Mouse (Mus musculus): ENCODE measurements around the gene Ugt1a9.
A peak's percentile ranks its signal among the peaks of the same experiment; 100 is the strongest.

DNA sequence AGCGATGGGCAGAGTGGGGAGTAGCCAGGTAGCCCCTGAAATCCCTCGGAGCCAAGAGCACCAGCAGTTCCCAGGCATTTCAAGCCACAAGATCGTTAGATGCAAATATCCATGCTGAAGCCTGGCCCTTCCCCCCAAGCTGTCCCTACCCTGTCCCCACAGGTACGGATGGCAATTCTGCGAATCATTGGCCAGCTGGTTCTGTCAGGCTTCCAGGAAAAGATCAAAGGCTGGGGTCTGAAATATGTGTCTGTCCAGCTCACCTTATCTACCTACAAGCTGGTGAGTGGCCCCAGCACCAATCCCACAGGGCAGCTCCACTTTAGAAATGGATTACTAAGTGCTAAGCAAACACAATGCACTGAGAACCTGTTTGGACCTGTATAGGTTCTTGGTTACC, 166.7 kb downstream of the Ugt1a9 start:
- TF ChIP-seq CTCF (IDR thresholded peaks at IDR 0.05; ENCODE audit: low read depth, low read length): 0 out of 2 replicates have a peak, but pooled peaks have one; percentile 1
- no peak for TF ChIP-seq TAL1 (conservative IDR thresholded peaks at IDR 0.05; ENCODE audit: low read depth, low read length)
- no peak for TF ChIP-seq GATA1 (IDR thresholded peaks at IDR 0.05; ENCODE audit: borderline replicate concordance, low read length)
